9 mouse cellular contexts compared by ENCODE assay signal in genomic region chr11:79018954-79019704, GRCm38 (mm10). TPM values are rescaled to one million over a fixed set of nuclear protein-coding genes. Genes with fewer than 3 reads are reported as not detected.
A peak's percentile ranks its signal among the peaks of the same experiment; 100 is the strongest.
DNase-seq lines count a peak whose midpoint lies in the region; ATAC-seq lines count a peak whose summit lies in the region.
"Had no signal": no experiment of that assay in that cellular context is flagged by ENCODE, and none has a peak within 500 bp of the region (broad histone marks: within the 10 kb centered on the region; RNA-seq: fewer than 3 reads in every experiment).

No protein-coding gene starts in this region.

- H3K4me2 ChIP-seq in heart, embryonic 11.5 days = no peak overlapping the region
- H3K4me2 ChIP-seq: midbrain, embryonic 12.5 days had no signal

- intact Hi-C loops in gastrocnemius, postnatal 36 days (cut with DNase I) = no loop called here

- peaks cover 2% of the 10 kb centered on the region; the same call in 1 of the 2 replicates for H3K36me3 ChIP-seq in heart, embryonic 11.5 days (ENCODE audit: control insufficient read depth, insufficient read depth, low read length)

- WGBS in heart, embryonic 11.5 days (ENCODE audit: insufficient replicate concordance) = 39% methylated on average over 11 of the region's 11 CpGs

- no peak for ATAC-seq in heart, embryonic 11.5 days (replicated peaks; ENCODE audit: insufficient number of reproducible peaks, low FRiP score, low TSS enrichment)
- peak; percentile 61 for ATAC-seq in megakaryocyte progenitor cell, adult 5-6 weeks (replicated peaks; ENCODE audit: poor library complexity)

- no peaks in the 10 kb centered on the region for H3K9me3 ChIP-seq in heart, embryonic 11.5 days (replicated peaks; ENCODE audit: control insufficient read depth, low read length)
- H3K9me3 ChIP-seq: midbrain, embryonic 12.5 days had no signal

- H3K27me3 ChIP-seq in heart, embryonic 11.5 days (ENCODE audit: control insufficient read depth, insufficient read depth, low read length) = no peaks in the 10 kb centered on the region
- H3K27me3 ChIP-seq: midbrain, embryonic 12.5 days had no signal

- peaks cover 36% of the 10 kb centered on the region for H3K4me1 ChIP-seq in heart, embryonic 11.5 days (ENCODE audit: control insufficient read depth, insufficient read depth, low read length)

- DNase-seq in heart, adult 11 months = peak; percentile 95
- peak; percentile 56 for DNase-seq in Muller cell, postnatal 12 days (ENCODE audit: inconsistent ontology term)
- peak; percentile 27 for DNase-seq in cerebellum, adult 9-11 months
- peak; percentile 67 to 75 for DNase-seq in gastrocnemius, postnatal 36 days
- DNase-seq in layer of hippocampus, postnatal 25 days (ENCODE audit: extremely low spot score in 1 of 2, low spot score in 1 of 2) = peak; percentile 63 to 89
- peak; percentile 76 to 90 for DNase-seq in spleen, postnatal 10 days (ENCODE audit: low spot score in 2 of 2)

- H3K27ac ChIP-seq in heart, embryonic 11.5 days (ENCODE audit: low read depth, low read length) = no peak overlapping the region
- H3K27ac ChIP-seq: midbrain, embryonic 12.5 days had no signal

- no peak overlapping the region for H3K9ac ChIP-seq in heart, embryonic 11.5 days (ENCODE audit: low read depth, low read length)
- H3K9ac ChIP-seq: midbrain, embryonic 12.5 days had no signal

- no peak overlapping the region for H3K4me3 ChIP-seq in heart, embryonic 11.5 days (ENCODE audit: low read depth, low read length)
- H3K4me3 ChIP-seq: midbrain, embryonic 12.5 days had no signal

RNA-seq across cellular contexts. Expression of gene Lgals9, which starts 34.4 kb away (rescaled TPM):
- 41.9 and 44.6 TPM in 2 replicates for polyA plus RNA-seq in heart, embryonic 11.5 days (2014; fragmentation: Nextera tagmentation; extraction: Ambion mirVana)
- 10 to 100 TPM in 1 of 2 experiments, 1 to 10 TPM in 1; 7.2 to 10.5 TPM for total RNA-seq in gastrocnemius, postnatal 36 days (2021)
- 1 to 10 TPM; 4.3 to 5.5 TPM for total RNA-seq in layer of hippocampus, postnatal 25 days (2021)
- total RNA-seq in megakaryocyte progenitor cell, adult 5-6 weeks (2015) = 374 and 478 TPM in 2 replicates
- 73.6 and 82.8 TPM in 2 replicates for total RNA-seq in megakaryocyte progenitor cell, adult 5-6 weeks (2017)

Comparison
In these comparisons a context has a peak if more than half of its experiments do, and no peak if none do; other contexts are left out.
1. DNase-seq: peak in every context shown above with its lines; median percentile 95 in heart, adult 11 months; 83 in spleen, postnatal 10 days; 76 in layer of hippocampus, postnatal 25 days; 71 in gastrocnemius, postnatal 36 days; 56 in Muller cell, postnatal 12 days; 27 in cerebellum, adult 9-11 months.
2. RNA of gene Lgals9, which starts 34.4 kb away (total RNA-seq): 73.6 to 478 TPM in megakaryocyte progenitor cell, adult 5-6 weeks; 7.2 to 10.5 TPM in gastrocnemius, postnatal 36 days and 4.3 to 5.5 TPM in layer of hippocampus, postnatal 25 days; every median in the first group is over 4 times any median in the second.